Mouse (Mus musculus): Measurements from ENCODE around the gene Ptprn2.

DNA sequence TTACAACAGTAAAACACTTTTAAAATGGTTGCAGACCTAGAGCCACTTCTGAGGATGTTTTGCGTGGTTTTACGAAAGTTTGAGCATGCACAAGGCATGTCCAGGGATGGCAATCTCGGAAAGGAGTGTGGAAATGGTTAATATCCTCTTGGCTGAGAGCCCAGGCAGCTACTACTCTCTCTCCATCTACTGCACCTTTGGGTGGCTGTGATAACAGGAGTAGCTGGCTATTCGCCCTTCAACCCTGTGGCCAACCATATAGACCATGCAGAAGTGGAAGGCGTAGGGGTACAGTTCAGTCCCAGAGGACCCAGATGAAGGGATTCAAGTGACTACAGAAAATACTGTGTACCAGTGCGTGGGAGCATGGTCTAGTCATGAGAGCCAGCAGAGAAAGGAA is 655.9 kb downstream of the Ptprn2 start:
- TF ChIP-seq CTCF (IDR thresholded peaks at IDR 0.05; ENCODE audit: borderline replicate concordance, insufficient read depth, low read depth, low read length), result no peak
- TF ChIP-seq POLR2A (IDR thresholded peaks at IDR 0.05; ENCODE audit: borderline replicate concordance, insufficient read depth, low read length), result no peak
